Mouse (Mus musculus): ENCODE results near the gene Kansl1. TPM values are rescaled to one million over a fixed set of nuclear protein-coding genes. Genes with fewer than 3 reads are reported as not detected.

Gene Kansl1
- polyA plus RNA-seq, 1 experiment from 2014 or later = 9.4 TPM

- H3K4me1 ChIP-seq = no peaks in the 10 kb centered on the region
- no peak overlapping the region for H3K9ac ChIP-seq
- H3K9me3 ChIP-seq (replicated peaks) = no peaks in the 10 kb centered on the region
- WGBS (ENCODE audit: insufficient replicate concordance) = 70% methylated on average over 5 of the region's 5 CpGs
- no peak overlapping the region for H3K4me2 ChIP-seq
- no peak overlapping the region for H3K27ac ChIP-seq
- H3K36me3 ChIP-seq = peaks cover 70% of the 10 kb centered on the region
- no peaks in the 10 kb centered on the region for H3K27me3 ChIP-seq (replicated peaks)
- no peak for ATAC-seq
- no peak overlapping the region for H3K4me3 ChIP-seq
Measured at GRCm38 (mm10) chr11:104334115-104334514, 134.5 kb downstream of the Kansl1 start.

- Histone ChIP-seq H3K9me3 (replicated peaks) (no peaks in the 10 kb centered on the region), H3K27me3 (replicated peaks) (no peaks in the 10 kb centered on the region), H3K9ac (no peak overlapping the region), H3K4me3 (no peak overlapping the region), H3K27ac (no peak overlapping the region), H3K36me3 (peaks cover 50% of the 10 kb centered on the region), H3K4me2 (no peak overlapping the region), H3K4me1 (no peaks in the 10 kb centered on the region)
- WGBS (ENCODE audit: insufficient replicate concordance) = 81% methylated on average over 5 of the region's 5 CpGs
- ATAC-seq = no peak
Measured at GRCm38 (mm10) chr11:104332105-104332504, 136.6 kb downstream of the Kansl1 start.

- 79% methylated on average over 3 of the region's 3 CpGs for WGBS (ENCODE audit: insufficient replicate concordance)
- no peak overlapping the region for H3K9ac ChIP-seq
- H3K9me3 ChIP-seq (replicated peaks) = no peaks in the 10 kb centered on the region
- H3K4me2 ChIP-seq = no peak overlapping the region
- peaks cover 43% of the 10 kb centered on the region for H3K36me3 ChIP-seq
- no peaks in the 10 kb centered on the region for H3K4me1 ChIP-seq
- no peak overlapping the region for H3K27ac ChIP-seq
- ATAC-seq = no peak
- no peaks in the 10 kb centered on the region for H3K27me3 ChIP-seq (replicated peaks)
- H3K4me3 ChIP-seq = no peak overlapping the region
Measured at GRCm38 (mm10) chr11:104331208-104331607, 137.5 kb downstream of the Kansl1 start.

- Histone ChIP-seq H3K9ac (no peak overlapping the region), H3K36me3 (peaks cover 32% of the 10 kb centered on the region), H3K9me3 (replicated peaks) (no peaks in the 10 kb centered on the region), H3K4me1 (no peaks in the 10 kb centered on the region), H3K27me3 (replicated peaks) (no peaks in the 10 kb centered on the region), H3K4me2 (no peak overlapping the region), H3K27ac (no peak overlapping the region), H3K4me3 (no peak overlapping the region)
- 71% methylated on average over 4 of the region's 4 CpGs for WGBS (ENCODE audit: insufficient replicate concordance)
- ATAC-seq = no peak
Measured at GRCm38 (mm10) chr11:104330151-104330550, 138.5 kb downstream of the Kansl1 start.

- WGBS (ENCODE audit: insufficient replicate concordance) = 70% methylated on average over 11 of the region's 11 CpGs
- peaks cover 24% of the 10 kb centered on the region for H3K36me3 ChIP-seq
- H3K27me3 ChIP-seq (replicated peaks) = no peaks in the 10 kb centered on the region
- no peaks in the 10 kb centered on the region for H3K4me1 ChIP-seq
- ATAC-seq = no peak
- no peaks in the 10 kb centered on the region for H3K9me3 ChIP-seq (replicated peaks)
- no peak overlapping the region for H3K27ac ChIP-seq
- H3K4me2 ChIP-seq = no peak overlapping the region
- no peak overlapping the region for H3K9ac ChIP-seq
- no peak overlapping the region for H3K4me3 ChIP-seq
Measured at GRCm38 (mm10) chr11:104329185-104329926, 139.3 kb downstream of the Kansl1 start.

GRCm38 (mm10) chr11:104327946-104328345 lies 140.7 kb downstream of the Kansl1 start:
- H3K4me2 ChIP-seq = no peak overlapping the region
- no peaks in the 10 kb centered on the region for H3K27me3 ChIP-seq (replicated peaks)
- no peaks in the 10 kb centered on the region for H3K4me1 ChIP-seq
- H3K27ac ChIP-seq = no peak overlapping the region
- peaks cover 13% of the 10 kb centered on the region for H3K36me3 ChIP-seq
- H3K9ac ChIP-seq = no peak overlapping the region
- no peak for ATAC-seq
- 76% methylated on average over 6 of the region's 6 CpGs for WGBS (ENCODE audit: insufficient replicate concordance)
- H3K4me3 ChIP-seq = no peak overlapping the region
- no peaks in the 10 kb centered on the region for H3K9me3 ChIP-seq (replicated peaks)

GRCm38 (mm10) chr11:104327462-104327861 lies 141.2 kb downstream of the Kansl1 start:
- Histone ChIP-seq H3K4me2 (no peak overlapping the region), H3K9me3 (replicated peaks) (no peaks in the 10 kb centered on the region), H3K9ac (no peak overlapping the region), H3K4me3 (no peak overlapping the region), H3K27ac (no peak overlapping the region), H3K4me1 (no peaks in the 10 kb centered on the region), H3K36me3 (peaks cover 8% of the 10 kb centered on the region), H3K27me3 (replicated peaks) (no peaks in the 10 kb centered on the region)
- ATAC-seq = no peak
- WGBS (ENCODE audit: insufficient replicate concordance) = 88% methylated on average over 1 of the region's 1 CpGs

- Histone ChIP-seq H3K9ac (no peak overlapping the region), H3K4me3 (no peak overlapping the region), H3K27ac (no peak overlapping the region), H3K27me3 (replicated peaks) (peaks cover 20% of the 10 kb centered on the region), H3K36me3 (no peaks in the 10 kb centered on the region), H3K9me3 (replicated peaks) (no peaks in the 10 kb centered on the region), H3K4me2 (no peak overlapping the region), H3K4me1 (peaks cover 32% of the 10 kb centered on the region)
- no peak for ATAC-seq
- WGBS (ENCODE audit: insufficient replicate concordance) = 32% methylated on average over 4 of the region's 4 CpGs
Measured at GRCm38 (mm10) chr11:104322142-104322541, 146.5 kb downstream of the Kansl1 start.

- no peaks in the 10 kb centered on the region for H3K36me3 ChIP-seq
- no peak overlapping the region for H3K27ac ChIP-seq
- H3K4me3 ChIP-seq = no peak overlapping the region
- ATAC-seq = no peak
- H3K4me1 ChIP-seq = peaks cover 41% of the 10 kb centered on the region
- H3K4me2 ChIP-seq = no peak overlapping the region
- 43% methylated on average over 5 of the region's 5 CpGs for WGBS (ENCODE audit: insufficient replicate concordance)
- no peak overlapping the region for H3K9ac ChIP-seq
- no peaks in the 10 kb centered on the region for H3K9me3 ChIP-seq (replicated peaks)
- H3K27me3 ChIP-seq (replicated peaks) = peaks cover 20% of the 10 kb centered on the region
Measured at GRCm38 (mm10) chr11:104320511-104320910, 148.2 kb downstream of the Kansl1 start.

- Histone ChIP-seq H3K9ac (peak overlapping the region; percentile 51), H3K27me3 (replicated peaks) (peaks cover 20% of the 10 kb centered on the region), H3K4me1 (peaks cover 41% of the 10 kb centered on the region), H3K4me3 (peak overlapping the region; percentile 49), H3K27ac (no peak overlapping the region), H3K4me2 (peak overlapping the region; percentile 74), H3K36me3 (no peaks in the 10 kb centered on the region), H3K9me3 (replicated peaks) (no peaks in the 10 kb centered on the region)
- ATAC-seq = peak; percentile 46; the same call in 1 of the 2 replicates
- 2% methylated on average over 24 of the region's 24 CpGs for WGBS (ENCODE audit: insufficient replicate concordance)
Measured at GRCm38 (mm10) chr11:104318940-104319781, 149.5 kb downstream of the Kansl1 start.

GRCm38 (mm10) chr11:104317631-104318030 lies 151.0 kb downstream of the Kansl1 start:
- Histone ChIP-seq H3K36me3 (no peaks in the 10 kb centered on the region), H3K9me3 (replicated peaks) (no peaks in the 10 kb centered on the region), H3K27me3 (replicated peaks) (peaks cover 20% of the 10 kb centered on the region), H3K4me1 (peaks cover 41% of the 10 kb centered on the region), H3K4me3 (no peak overlapping the region), H3K27ac (no peak overlapping the region), H3K4me2 (no peak overlapping the region), H3K9ac (no peak overlapping the region)
- peak; percentile 57 for ATAC-seq
- 45% methylated on average over 3 of the region's 3 CpGs for WGBS (ENCODE audit: insufficient replicate concordance)

GRCm38 (mm10) chr11:104316685-104317400 lies 151.8 kb downstream of the Kansl1 start:
- H3K9me3 ChIP-seq (replicated peaks) = no peaks in the 10 kb centered on the region
- H3K27me3 ChIP-seq (replicated peaks) = peaks cover 16% of the 10 kb centered on the region
- 58% methylated on average over 16 of the region's 16 CpGs for WGBS (ENCODE audit: insufficient replicate concordance)
- no peaks in the 10 kb centered on the region for H3K36me3 ChIP-seq
- no peak for ATAC-seq
- H3K4me2 ChIP-seq = 0 out of 2 replicates have a peak overlapping the region, but pooled peaks have one; percentile 3
- no peak overlapping the region for H3K27ac ChIP-seq
- peaks cover 43% of the 10 kb centered on the region for H3K4me1 ChIP-seq
- no peak overlapping the region for H3K9ac ChIP-seq
- H3K4me3 ChIP-seq = no peak overlapping the region
